Mouse (Mus musculus) neural tube, embryonic 15.5 days (tissue): ENCODE results near the gene Gcm1. TPM values are rescaled to one million over a fixed set of nuclear protein-coding genes. Genes with fewer than 3 reads are reported as not detected.
"Not testable (repeated sequence)": the region's sequence is repeated elsewhere in the genome, so short reads cannot be mapped to it uniquely, and the experiment has no call there.

Source experiments
- ATAC-seq: fragments of 200-750 bp; cut with Nextera tagmentation; 2 replicates; pipeline ENCODE4 v1.8.0; 2017; ENCODE audit warnings: mild to moderate bottlenecking, moderate TSS enrichment, moderate library complexity; ENCODE audit not compliant: low FRiP score
- H3K27ac ChIP-seq: fragments of 300-500 bp; sonication (generic); replicated peaks from 2 replicates; pipeline ENCODE4 v1.5.1; 2015; ENCODE audit warnings: mild to moderate bottlenecking, inconsistent platforms
- H3K27me3 ChIP-seq: fragments of 300-500 bp; sonication (generic); replicated peaks from 2 replicates; pipeline ENCODE4 v1.6.1; 2015; ENCODE audit warnings: inconsistent platforms
- H3K36me3 ChIP-seq: fragments of 300-500 bp; sonication (generic); 2 replicates; pipeline ENCODE4 v1.6.1; 2015; ENCODE audit warnings: inconsistent platforms
- H3K4me1 ChIP-seq: fragments of 300-500 bp; sonication (generic); 2 replicates; pipeline ENCODE4 v1.6.1; 2015; ENCODE audit warnings: inconsistent platforms
- H3K4me2 ChIP-seq: fragments of 300-500 bp; sonication (generic); 2 replicates; pipeline ENCODE4 v1.6.1; 2015; ENCODE audit warnings: inconsistent platforms, mild to moderate bottlenecking, moderate library complexity
- H3K4me3 ChIP-seq: fragments of 300-500 bp; sonication (generic); replicated peaks from 2 replicates; pipeline ENCODE4 v1.5.1; 2015; ENCODE audit warnings: mild to moderate bottlenecking, inconsistent platforms
- H3K9ac ChIP-seq: fragments of 300-500 bp; sonication (generic); replicated peaks from 2 replicates; pipeline ENCODE4 v1.6.1; 2015; ENCODE audit warnings: mild to moderate bottlenecking, inconsistent platforms
- H3K9me3 ChIP-seq: fragments of 300-500 bp; sonication (generic); replicated peaks from 2 replicates; pipeline ENCODE4 v1.6.1; 2016; ENCODE audit warnings: inconsistent platforms
- WGBS: fragments of 180-500 bp; shearing (Covaris S2); methylation state at CpG from one replicate; pipeline ENCODE4 v1.1.7; 2015; ENCODE audit warnings: mixed read lengths; 5-methylcytosine and 5-hydroxymethylcytosine counted together
- polyA plus RNA-seq: library from polyadenylated mRNA; unstranded; fragments of >200 nt; fragmentation: Nextera tagmentation; extraction: Ambion mirVana; gene quantifications from 2 replicates; pipeline ENCODE4 v1.2.1, GENCODE M21; 2015

Gene Gcm1
- polyA plus RNA-seq, 1 experiment from 2014 or later: not detected

DNA sequence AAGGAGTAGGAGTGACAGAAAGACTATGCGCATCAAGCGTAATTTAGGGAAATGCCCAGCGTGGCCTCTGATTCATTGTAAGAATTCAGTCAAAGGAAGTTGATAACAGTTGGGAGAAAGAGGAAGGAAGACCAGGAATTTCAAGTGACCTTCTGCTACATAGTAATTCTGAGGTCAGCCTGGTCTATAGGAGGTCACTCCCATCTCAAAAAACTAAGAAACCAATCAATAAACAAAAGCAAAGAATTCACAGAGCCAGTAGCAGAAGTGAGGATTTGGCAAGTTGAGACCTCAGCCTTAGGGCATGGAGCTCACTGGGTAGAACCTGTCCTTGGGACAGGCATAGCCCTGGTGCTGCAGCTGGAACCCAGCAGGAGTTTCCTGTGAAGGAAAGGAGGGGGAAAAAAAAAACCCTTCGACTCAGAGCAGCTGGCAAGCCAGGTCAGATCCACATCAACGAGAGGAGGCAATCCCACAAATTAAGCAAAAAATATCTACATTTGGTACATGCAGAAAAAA lies 1.2 kb upstream of the Gcm1 start:
- Histone ChIP-seq H3K9me3 (no peaks in the 10 kb centered on the region), H3K4me2 (no peak overlapping the region), H3K4me1 (no peaks in the 10 kb centered on the region), H3K4me3 (no peak overlapping the region), H3K9ac (no peak overlapping the region), H3K27ac (no peak overlapping the region), H3K27me3 (no peaks in the 10 kb centered on the region), H3K36me3 (no peaks in the 10 kb centered on the region)
- 56% methylated on average over 5 of the region's 5 CpGs for WGBS
- no peak for ATAC-seq

DNA sequence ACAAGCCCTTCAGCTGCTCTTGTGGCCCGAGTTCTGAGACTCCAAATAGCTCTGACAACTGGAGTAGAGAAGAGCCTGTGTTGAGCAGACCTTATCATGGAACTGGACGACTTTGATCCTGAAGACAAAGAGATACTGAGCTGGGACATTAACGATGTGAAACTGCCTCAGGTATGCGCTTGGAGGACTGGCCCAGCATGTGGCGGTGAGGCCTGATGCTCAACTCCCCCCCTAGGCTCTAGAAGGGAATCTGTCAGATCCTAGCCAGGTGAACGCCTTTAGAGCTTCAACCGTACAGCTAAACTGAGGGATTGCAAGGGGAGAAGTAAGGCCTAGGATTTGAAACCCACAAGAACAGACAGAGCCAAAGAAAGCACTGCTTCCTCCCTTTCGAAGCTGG lies 2.1 kb downstream of the Gcm1 start:
- no peak for ATAC-seq
- H3K4me1 ChIP-seq: no peaks in the 10 kb centered on the region
- H3K4me3 ChIP-seq: no peak overlapping the region
- H3K27me3 ChIP-seq: no peaks in the 10 kb centered on the region
- no peak overlapping the region for H3K9ac ChIP-seq
- H3K27ac ChIP-seq: no peak overlapping the region
- H3K36me3 ChIP-seq: no peaks in the 10 kb centered on the region
- 78% methylated on average over 8 of the region's 8 CpGs for WGBS
- no peaks in the 10 kb centered on the region for H3K9me3 ChIP-seq
- H3K4me2 ChIP-seq: no peak overlapping the region

DNA sequence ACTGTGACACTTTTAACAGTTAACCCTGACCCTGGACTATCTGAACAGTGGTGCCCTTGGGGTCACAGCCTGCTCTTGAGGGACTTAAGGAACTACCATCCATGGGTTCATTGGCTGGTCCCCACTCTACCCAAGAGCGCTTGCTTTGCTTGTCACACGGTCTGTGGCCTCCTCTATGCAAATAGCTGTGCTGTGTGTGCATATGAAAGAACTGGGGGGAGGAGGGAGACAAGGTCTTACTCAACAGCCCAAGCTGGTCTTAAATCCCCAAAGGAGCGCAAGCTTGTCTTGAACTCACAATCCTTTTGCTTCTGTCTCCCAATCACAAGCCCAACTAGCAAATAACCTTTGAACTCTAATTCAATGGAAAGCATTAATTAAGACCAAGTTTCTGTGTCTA lies 2.6 kb downstream of the Gcm1 start:
- Histone ChIP-seq H3K36me3 (no peaks in the 10 kb centered on the region), H3K27me3 (no peaks in the 10 kb centered on the region), H3K27ac (no peak overlapping the region), H3K4me1 (no peaks in the 10 kb centered on the region), H3K4me2 (no peak overlapping the region), H3K4me3 (no peak overlapping the region), H3K9ac (no peak overlapping the region), H3K9me3 (no peaks in the 10 kb centered on the region)
- no peak for ATAC-seq
- 79% methylated on average over 3 of the region's 3 CpGs for WGBS

DNA sequence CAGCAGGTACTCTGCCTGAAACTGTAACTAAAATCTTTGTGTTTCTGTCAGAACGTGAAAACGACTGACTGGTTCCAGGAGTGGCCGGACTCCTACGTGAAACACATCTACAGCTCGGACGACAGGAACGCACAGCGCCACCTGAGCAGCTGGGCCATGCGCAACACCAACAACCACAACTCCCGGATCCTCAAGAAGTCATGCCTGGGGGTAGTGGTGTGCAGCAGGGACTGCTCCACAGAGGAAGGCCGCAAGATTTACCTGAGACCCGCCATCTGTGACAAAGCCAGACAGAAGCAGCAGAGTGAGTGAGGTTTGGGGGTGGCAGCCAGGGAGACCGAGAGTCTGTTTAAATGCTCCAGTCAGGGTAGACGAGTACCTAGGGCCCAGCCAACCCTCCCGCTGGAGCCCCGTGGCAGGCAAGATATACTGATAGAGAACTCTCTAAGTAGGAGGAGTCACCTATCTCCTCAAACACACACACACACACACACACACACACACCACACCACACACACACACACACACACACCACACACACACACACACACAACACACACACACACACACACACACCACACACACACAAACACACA lies 7.9 kb downstream of the Gcm1 start:
- Histone ChIP-seq H3K4me1 (no peaks in the 10 kb centered on the region), H3K27ac (no peak overlapping the region), H3K4me2 (no peak overlapping the region), H3K9ac (no peak overlapping the region), H3K9me3 (no peaks in the 10 kb centered on the region), H3K36me3 (no peaks in the 10 kb centered on the region), H3K4me3 (no peak overlapping the region), H3K27me3 (no peaks in the 10 kb centered on the region)
- WGBS: 91% methylated on average over 16 of the region's 16 CpGs
- ATAC-seq: no peak

DNA sequence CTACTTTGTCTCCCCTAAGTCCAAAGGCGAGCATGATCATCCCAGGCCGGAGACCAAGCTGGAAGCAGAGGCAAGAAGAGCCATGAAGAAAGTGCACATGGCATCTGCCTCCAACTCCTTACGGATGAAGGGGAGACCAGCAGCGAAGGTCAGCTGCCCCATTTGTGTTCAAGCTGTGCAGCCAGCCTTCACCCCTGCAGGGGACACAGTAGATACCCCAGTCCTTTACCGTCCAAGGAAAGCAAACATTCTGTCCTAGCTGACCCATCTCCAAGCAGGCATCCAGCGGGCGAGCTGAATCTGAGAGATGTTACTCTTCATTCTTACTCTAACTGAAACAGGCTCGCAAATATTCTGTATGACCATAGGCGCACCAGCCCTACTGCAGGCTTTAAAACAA lies 10.7 kb downstream of the Gcm1 start:
- no peaks in the 10 kb centered on the region for H3K4me1 ChIP-seq
- H3K9me3 ChIP-seq: no peaks in the 10 kb centered on the region
- WGBS: 82% methylated on average over 9 of the region's 9 CpGs

DNA sequence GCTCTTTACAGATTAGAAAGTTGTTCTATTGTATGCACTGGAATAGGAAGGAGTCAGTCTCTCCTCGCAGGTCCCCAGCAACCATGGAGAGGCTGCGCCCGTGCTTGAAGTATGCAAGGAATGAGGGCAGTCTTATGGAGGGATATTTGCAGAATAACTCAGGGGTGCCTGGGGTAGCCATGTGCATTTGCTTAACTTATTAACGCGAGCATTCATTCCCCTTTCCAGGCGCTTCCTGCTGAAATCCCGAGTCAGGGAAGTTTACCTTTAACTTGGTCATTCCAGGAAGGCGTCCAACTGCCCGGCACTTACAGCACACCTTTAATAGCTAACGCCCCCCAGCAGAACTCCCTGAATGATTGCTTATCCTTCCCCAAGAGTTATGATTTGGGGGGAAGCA lies 12.4 kb downstream of the Gcm1 start:
- no peak overlapping the region for H3K4me3 ChIP-seq
- H3K27ac ChIP-seq: no peak overlapping the region
- H3K4me2 ChIP-seq: no peak overlapping the region
- WGBS: 83% methylated on average over 10 of the region's 10 CpGs
- H3K4me1 ChIP-seq: no peaks in the 10 kb centered on the region
- no peaks in the 10 kb centered on the region for H3K9me3 ChIP-seq
- no peaks in the 10 kb centered on the region for H3K36me3 ChIP-seq
- ATAC-seq: no peak
- no peak overlapping the region for H3K9ac ChIP-seq
- no peaks in the 10 kb centered on the region for H3K27me3 ChIP-seq

More for the DNA sequence above, 10.7 kb downstream of the Gcm1 start:
- no peak overlapping the region for H3K4me2 ChIP-seq
- ATAC-seq: no peak
- no peak overlapping the region for H3K4me3 ChIP-seq
- no peaks in the 10 kb centered on the region for H3K36me3 ChIP-seq
- H3K27ac ChIP-seq: no peak overlapping the region
- H3K9ac ChIP-seq: no peak overlapping the region
- no peaks in the 10 kb centered on the region for H3K27me3 ChIP-seq

DNA sequence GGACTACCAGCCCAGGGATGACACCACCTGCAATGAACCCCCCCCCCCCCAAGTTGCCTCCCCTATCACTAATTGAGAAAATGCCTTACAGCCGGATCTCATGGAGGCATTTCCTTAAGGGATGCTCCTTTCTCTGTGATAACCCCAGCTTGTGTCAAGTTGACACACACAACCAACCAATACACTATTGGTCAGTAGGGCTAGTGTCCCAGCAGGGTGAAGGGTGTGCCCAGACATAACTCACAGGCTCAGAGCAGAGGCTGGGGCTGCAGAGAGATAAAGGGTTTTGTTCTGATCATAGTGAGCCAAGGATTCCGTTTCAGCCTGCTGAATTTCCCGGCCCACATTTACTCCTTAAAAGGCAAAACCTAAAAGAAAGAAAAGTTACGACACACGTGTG lies 18.8 kb downstream of the Gcm1 start:
- 70% methylated on average over 5 of the region's 5 CpGs for WGBS
- H3K9ac ChIP-seq: no peak overlapping the region
- H3K27me3 ChIP-seq: no peaks in the 10 kb centered on the region
- no peak overlapping the region for H3K27ac ChIP-seq
- no peaks in the 10 kb centered on the region for H3K4me1 ChIP-seq
- H3K4me3 ChIP-seq: no peak overlapping the region
- no peaks in the 10 kb centered on the region for H3K36me3 ChIP-seq
- ATAC-seq: no peak
- no peaks in the 10 kb centered on the region for H3K9me3 ChIP-seq
- H3K4me2 ChIP-seq: no peak overlapping the region

DNA sequence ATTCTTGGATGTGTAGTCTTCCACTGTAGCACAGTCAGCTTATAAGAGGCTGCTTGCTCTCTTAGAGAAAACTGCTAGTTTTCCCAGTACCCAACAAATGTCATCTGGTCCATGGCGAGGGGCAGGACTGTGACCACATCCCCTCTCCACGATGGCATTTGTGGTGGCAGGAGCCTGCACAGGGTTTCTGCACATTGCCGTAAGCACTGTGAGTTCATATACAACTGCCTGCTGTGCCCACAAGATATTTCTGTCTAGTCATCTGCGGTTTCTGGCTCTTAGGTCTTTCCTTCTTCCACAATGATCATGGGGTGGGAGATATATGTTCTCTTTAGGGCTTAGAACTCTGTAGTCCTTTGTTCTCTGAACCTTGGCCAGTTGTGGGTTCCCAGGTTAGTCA lies 19.9 kb downstream of the Gcm1 start:
- 92% methylated on average over 4 of the region's 4 CpGs for WGBS
- Histone ChIP-seq H3K9me3 (no peaks in the 10 kb centered on the region), H3K4me1 (no peaks in the 10 kb centered on the region), H3K27ac (no peak overlapping the region), H3K36me3 (no peaks in the 10 kb centered on the region), H3K4me3 (no peak overlapping the region), H3K9ac (no peak overlapping the region), H3K4me2 (no peak overlapping the region), H3K27me3 (no peaks in the 10 kb centered on the region)
- no peak for ATAC-seq

DNA sequence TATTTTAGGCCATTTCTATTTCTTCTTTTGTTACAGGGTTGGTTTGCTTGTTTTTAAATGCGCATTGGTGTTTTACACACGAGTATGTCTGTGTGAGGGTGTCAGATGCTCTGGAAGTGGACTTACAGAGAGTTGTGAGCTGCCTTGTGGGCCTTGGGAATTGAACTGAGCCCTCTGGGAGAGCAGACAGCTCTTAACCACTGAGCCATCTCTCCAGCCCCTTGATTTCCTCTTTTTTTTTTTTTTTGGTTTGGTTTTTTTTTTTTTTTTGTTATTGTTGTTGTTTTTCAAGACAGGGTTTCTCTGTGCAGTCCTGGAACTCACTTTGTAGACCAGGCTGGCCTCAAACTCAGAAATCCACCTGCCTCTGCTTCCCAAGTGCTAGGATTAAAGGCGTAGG lies 21.6 kb downstream of the Gcm1 start:
- not testable (repeated sequence) for H3K4me1 ChIP-seq, H3K27me3 ChIP-seq, ATAC-seq, H3K27ac ChIP-seq, H3K9me3 ChIP-seq, H3K4me2 ChIP-seq, H3K4me3 ChIP-seq, H3K36me3 ChIP-seq, H3K9ac ChIP-seq
- WGBS: 91% methylated on average over 3 of the region's 3 CpGs

DNA sequence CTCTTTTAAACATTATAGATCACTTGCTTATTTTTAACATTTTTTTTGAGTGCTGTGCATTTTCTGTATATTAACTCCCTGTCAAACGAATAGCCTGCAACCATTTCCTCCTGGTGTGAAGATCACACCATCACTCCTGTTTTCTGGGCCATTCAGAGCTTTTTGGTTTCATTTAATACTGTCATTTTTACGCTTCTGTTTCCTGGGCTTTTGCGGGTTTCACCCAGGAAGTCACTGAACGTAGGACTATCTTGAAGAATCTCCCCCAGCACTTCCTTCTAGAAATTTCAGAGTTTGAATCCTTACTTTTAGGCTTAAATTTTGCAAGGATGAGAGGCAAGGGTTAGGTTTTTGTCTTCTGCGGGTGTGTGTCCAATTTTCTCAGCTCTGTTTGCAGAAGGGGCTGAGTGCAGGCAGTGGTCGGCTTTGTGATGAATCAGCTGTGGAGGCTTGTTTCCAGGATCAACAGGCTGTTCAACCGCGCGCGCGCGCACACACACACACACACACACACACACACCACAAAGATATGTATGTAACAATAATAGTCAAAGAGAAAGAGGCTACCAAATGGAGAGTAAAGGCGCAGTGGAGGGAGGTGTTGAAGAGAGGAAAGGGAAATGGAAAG lies 22.1 kb downstream of the Gcm1 start:
- Histone ChIP-seq H3K4me3 (no peak overlapping the region), H3K9me3 (no peaks in the 10 kb centered on the region), H3K4me2 (no peak overlapping the region), H3K27ac (no peak overlapping the region), H3K27me3 (no peaks in the 10 kb centered on the region), H3K9ac (no peak overlapping the region), H3K4me1 (no peaks in the 10 kb centered on the region), H3K36me3 (no peaks in the 10 kb centered on the region)
- no peak for ATAC-seq
- 92% methylated on average over 13 of the region's 13 CpGs for WGBS

DNA sequence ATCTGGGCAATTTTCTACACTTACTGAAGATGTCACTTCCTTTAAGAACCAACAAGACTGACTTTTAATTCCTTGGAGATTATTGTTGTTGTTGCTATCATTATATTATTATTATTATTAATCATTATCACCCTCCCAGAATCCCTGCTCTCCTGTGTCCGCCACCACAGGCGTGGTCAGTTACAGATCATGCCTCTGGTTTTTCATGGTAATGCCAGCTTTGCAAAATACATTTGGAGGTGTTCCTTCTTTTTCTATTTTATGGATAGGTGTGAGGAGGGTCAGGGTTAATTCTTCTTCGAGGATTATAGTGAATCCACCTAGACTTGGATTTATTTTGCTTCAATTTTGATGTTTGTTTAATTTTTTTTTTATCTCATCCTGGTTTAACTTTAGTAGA lies 23.5 kb downstream of the Gcm1 start:
- Histone ChIP-seq H3K27ac (no peak overlapping the region), H3K4me2 (no peak overlapping the region), H3K36me3 (peaks cover under 1% of the 10 kb centered on the region; the same call in 1 of the 2 replicates), H3K27me3 (no peaks in the 10 kb centered on the region), H3K9ac (no peak overlapping the region), H3K9me3 (no peaks in the 10 kb centered on the region), H3K4me1 (no peaks in the 10 kb centered on the region), H3K4me3 (no peak overlapping the region)
- no peak for ATAC-seq
- 95% methylated on average over 3 of the region's 3 CpGs for WGBS

DNA sequence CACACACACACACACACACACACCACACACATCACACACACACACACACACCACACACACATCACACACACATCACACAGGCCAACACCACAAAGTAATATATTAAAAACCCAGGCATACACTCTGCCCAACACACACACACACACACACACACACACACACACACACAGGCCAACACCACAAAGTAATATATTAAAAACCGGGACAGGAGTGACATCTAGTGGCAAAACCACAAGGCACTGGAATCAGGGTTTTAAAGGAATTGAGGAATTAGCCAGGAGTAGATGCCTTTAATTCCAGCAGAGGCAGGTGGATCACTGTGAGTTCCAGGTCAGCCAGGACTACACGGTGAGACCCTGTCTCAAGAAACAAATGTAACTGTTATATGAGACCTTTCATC lies 26.5 kb downstream of the Gcm1 start:
- Histone ChIP-seq H3K36me3 (peaks cover 19% of the 10 kb centered on the region), H3K27me3 (no peaks in the 10 kb centered on the region), H3K27ac (no peak overlapping the region), H3K4me1 (no peaks in the 10 kb centered on the region), H3K9me3 (no peaks in the 10 kb centered on the region), H3K9ac (no peak overlapping the region), H3K4me2 (no peak overlapping the region), H3K4me3 (no peak overlapping the region)
- WGBS: 43% methylated on average over 2 of the region's 2 CpGs
- no peak for ATAC-seq
